Mouse (Mus musculus) olfactory bulb, adult 2 months (tissue): ENCODE data around the gene Lrp5.

Source experiments
- CTCF ChIP-seq: fragments of 200-500 bp; IDR thresholded peaks from 2 replicates; pipeline ENCODE4 v1.5.1; 2012; ENCODE audit warnings: low read depth, mild to moderate bottlenecking, low read length, moderate library complexity; ENCODE audit not compliant: insufficient read depth
- POLR2A ChIP-seq: fragments of 200-500 bp; IDR thresholded peaks from 2 replicates; pipeline ENCODE4 v1.6.1; 2012; ENCODE audit warnings: mild to moderate bottlenecking, low read depth, low read length, moderate library complexity; ENCODE audit not compliant: insufficient read depth

GRCm38 (mm10) chr19:3730781-3731646 lies 44.6 kb upstream of the Lrp5 start:
- TF ChIP-seq CTCF (no peak), POLR2A (no peak)
